Mouse (Mus musculus): Measurements from ENCODE around the gene Kat7. TPM values are rescaled to one million over a fixed set of nuclear protein-coding genes. Genes with fewer than 3 reads are reported as not detected.

The Kat7 gene
- polyA plus RNA-seq, 1 experiment from 2014 or later = 80.1 TPM

DNA sequence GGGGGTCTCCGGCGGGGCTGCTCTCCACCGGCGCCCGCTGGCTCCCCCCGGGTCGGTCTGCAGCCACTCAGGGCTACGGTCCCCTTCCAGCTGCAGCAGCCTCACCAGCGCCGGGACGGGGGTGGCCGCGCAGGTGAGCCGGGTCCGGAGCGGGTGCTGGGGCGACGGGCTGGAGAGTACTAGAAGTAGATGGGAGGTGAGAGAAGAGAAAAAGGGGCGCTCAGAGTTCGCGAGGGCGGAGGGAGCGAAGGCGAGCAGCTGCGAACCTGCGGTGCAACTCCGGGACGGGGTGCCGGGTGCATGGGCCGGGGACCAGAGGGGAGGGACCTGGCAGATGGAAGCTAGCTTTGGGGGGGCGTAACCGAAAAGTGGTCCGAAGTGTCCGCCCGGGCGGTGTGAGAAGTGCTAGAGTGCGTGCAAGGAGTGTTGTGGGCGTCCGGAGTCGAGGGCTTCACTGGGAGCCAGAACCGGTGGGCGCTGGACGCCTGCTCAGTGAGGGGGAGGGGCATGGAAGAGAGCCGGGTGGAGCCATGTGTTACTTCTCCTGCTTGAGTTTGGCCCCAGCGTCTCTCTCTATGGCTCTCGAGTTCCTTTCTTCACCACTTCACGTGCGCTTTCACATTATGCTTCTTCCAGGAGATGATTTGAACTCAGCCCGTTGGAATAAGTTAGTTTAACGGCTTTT, 27.2 kb upstream of the Kat7 start:
- ATAC-seq (ENCODE audit: low FRiP score, low TSS enrichment) = peak; percentile 74
- Histone ChIP-seq H3K4me1 (ENCODE audit: control insufficient read depth, insufficient read depth, low read length) (peaks cover 12% of the 10 kb centered on the region), H3K27me3 (ENCODE audit: control insufficient read depth, insufficient read depth, low read length) (no peaks in the 10 kb centered on the region), H3K9ac (ENCODE audit: low read depth, low read length) (peak overlapping the region; percentile 79), H3K4me3 (ENCODE audit: low read length) (peak overlapping the region; percentile 85), H3K4me2 (replicated peaks; ENCODE audit: low read depth, low read length) (peak overlapping the region; percentile 48), H3K9me3 (ENCODE audit: control insufficient read depth, low read length) (no peaks in the 10 kb centered on the region), H3K27ac (ENCODE audit: low read depth, low read length) (peak overlapping the region; percentile 63; the same call in 1 of the 2 replicates), H3K36me3 (ENCODE audit: control insufficient read depth, insufficient read depth, low read length) (no peaks in the 10 kb centered on the region)
- WGBS = under 1% methylated on average over 48 of the region's 50 CpGs

DNA sequence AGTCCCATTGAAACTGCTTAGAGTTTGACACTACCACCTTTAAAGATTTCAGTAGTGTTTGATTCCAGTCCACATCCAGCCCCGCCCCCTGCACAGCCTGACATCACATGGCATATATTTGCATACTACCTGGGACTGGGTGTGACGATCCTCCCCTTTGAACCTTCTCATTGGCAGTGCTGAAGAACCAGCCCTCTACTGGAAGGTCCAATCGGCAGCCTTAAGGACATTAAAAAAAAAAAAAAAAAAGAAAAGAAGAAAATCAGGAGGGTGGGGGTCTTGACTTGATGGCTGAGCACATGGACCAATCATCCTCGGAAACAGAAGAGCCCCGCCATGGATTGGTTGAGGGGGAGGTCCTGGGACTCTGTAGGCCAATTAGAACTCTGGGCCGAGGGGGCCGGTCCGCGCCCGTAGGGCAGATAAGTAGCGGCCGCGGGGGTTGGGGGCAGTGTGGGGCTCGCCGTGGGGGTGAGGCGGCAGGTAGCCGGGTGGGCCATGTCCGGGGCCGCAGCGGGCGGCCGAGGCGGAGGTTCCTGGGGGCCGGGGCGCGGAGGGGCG, 26.6 kb upstream of the Kat7 start, which contains the start of gene Fam117a:
Gene Fam117a (plus strand): TSS at position 451 of the 561 bp plus-strand sequence.
- peak; percentile 98 for ATAC-seq (ENCODE audit: low FRiP score, low TSS enrichment)
- Histone ChIP-seq H3K27ac (ENCODE audit: low read depth, low read length) (peak within 1 kb of the TSS; percentile 63; the same call in 1 of the 2 replicates), H3K27me3 (ENCODE audit: control insufficient read depth, insufficient read depth, low read length) (no peaks in the 10 kb centered on the region), H3K36me3 (ENCODE audit: control insufficient read depth, insufficient read depth, low read length) (no peaks in the 10 kb centered on the region), H3K4me3 (ENCODE audit: low read length) (peak within 1 kb of the TSS; percentile 85), H3K9ac (ENCODE audit: low read depth, low read length) (peak within 1 kb of the TSS; percentile 79), H3K9me3 (ENCODE audit: control insufficient read depth, low read length) (no peaks in the 10 kb centered on the region), H3K4me2 (replicated peaks; ENCODE audit: low read depth, low read length) (peak within 1 kb of the TSS; percentile 48), H3K4me1 (ENCODE audit: control insufficient read depth, insufficient read depth, low read length) (peaks cover 12% of the 10 kb centered on the region)
- WGBS = under 1% methylated on average over 27 of the region's 27 CpGs

GRCm38 (mm10) chr11:95334448-95335060, 24.5 kb upstream of the Kat7 start:
- Histone ChIP-seq H3K4me2 (replicated peaks; ENCODE audit: low read depth, low read length) (no peak overlapping the region), H3K4me1 (ENCODE audit: control insufficient read depth, insufficient read depth, low read length) (peaks cover 9% of the 10 kb centered on the region), H3K36me3 (ENCODE audit: control insufficient read depth, insufficient read depth, low read length) (no peaks in the 10 kb centered on the region), H3K9me3 (ENCODE audit: control insufficient read depth, low read length) (no peaks in the 10 kb centered on the region), H3K27ac (ENCODE audit: low read depth, low read length) (no peak overlapping the region), H3K4me3 (ENCODE audit: low read length) (no peak overlapping the region), H3K27me3 (ENCODE audit: control insufficient read depth, insufficient read depth, low read length) (no peaks in the 10 kb centered on the region), H3K9ac (ENCODE audit: low read depth, low read length) (no peak overlapping the region)
- no peak for ATAC-seq (ENCODE audit: low FRiP score, low TSS enrichment)
- WGBS = 73% methylated on average over 5 of the region's 5 CpGs

DNA sequence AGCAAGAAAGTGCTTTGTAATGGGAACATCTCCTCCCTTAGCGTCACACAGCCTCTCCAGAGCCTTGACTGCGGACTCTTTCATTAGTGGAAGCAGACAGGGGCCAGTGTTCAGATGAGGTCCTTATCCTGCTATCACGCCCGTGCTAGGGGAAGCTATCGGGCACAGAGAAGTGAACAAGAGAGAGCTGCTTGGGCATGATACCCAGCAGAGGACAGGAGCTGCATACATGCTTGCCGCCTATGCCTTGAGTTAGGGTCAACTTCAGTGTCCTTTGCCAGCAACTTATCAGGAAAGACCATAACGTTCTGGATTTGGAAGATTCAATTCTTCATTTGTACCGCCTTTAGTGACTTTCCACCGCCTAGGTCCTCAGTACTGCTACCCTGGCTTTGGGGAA, 23.8 kb upstream of the Kat7 start:
- Histone ChIP-seq H3K4me3 (ENCODE audit: low read length) (no peak overlapping the region), H3K27me3 (ENCODE audit: control insufficient read depth, insufficient read depth, low read length) (no peaks in the 10 kb centered on the region), H3K4me1 (ENCODE audit: control insufficient read depth, insufficient read depth, low read length) (peaks cover 3% of the 10 kb centered on the region; the same call in 1 of the 2 replicates), H3K4me2 (replicated peaks; ENCODE audit: low read depth, low read length) (no peak overlapping the region), H3K9me3 (ENCODE audit: control insufficient read depth, low read length) (no peaks in the 10 kb centered on the region), H3K9ac (ENCODE audit: low read depth, low read length) (no peak overlapping the region), H3K36me3 (ENCODE audit: control insufficient read depth, insufficient read depth, low read length) (no peaks in the 10 kb centered on the region), H3K27ac (ENCODE audit: low read depth, low read length) (no peak overlapping the region)
- ATAC-seq (ENCODE audit: low FRiP score, low TSS enrichment) = no peak
- WGBS = 85% methylated on average over 9 of the region's 9 CpGs

DNA sequence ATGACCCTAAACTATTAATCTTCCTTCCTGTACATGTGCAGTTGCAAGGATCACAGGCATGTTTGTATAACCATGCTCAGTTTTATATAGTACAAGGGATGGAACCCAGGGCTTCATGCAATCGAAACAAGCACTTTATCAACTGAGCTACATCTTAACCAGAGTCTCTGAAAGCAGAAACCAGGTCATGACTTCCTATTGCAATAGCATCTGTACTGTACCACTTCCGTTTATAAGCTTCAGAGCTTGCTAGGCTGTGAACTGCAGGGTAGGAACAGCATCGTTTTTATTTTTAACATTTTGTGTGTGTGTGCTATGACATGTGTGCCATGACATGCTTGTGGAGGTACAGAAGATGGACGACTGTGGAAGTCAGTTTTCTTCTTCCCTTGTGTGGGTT, 23.2 kb upstream of the Kat7 start:
- Histone ChIP-seq H3K27me3 (ENCODE audit: control insufficient read depth, insufficient read depth, low read length) (no peaks in the 10 kb centered on the region), H3K4me1 (ENCODE audit: control insufficient read depth, insufficient read depth, low read length) (no peaks in the 10 kb centered on the region), H3K4me2 (replicated peaks; ENCODE audit: low read depth, low read length) (no peak overlapping the region), H3K9me3 (ENCODE audit: control insufficient read depth, low read length) (no peaks in the 10 kb centered on the region), H3K27ac (ENCODE audit: low read depth, low read length) (no peak overlapping the region), H3K36me3 (ENCODE audit: control insufficient read depth, insufficient read depth, low read length) (no peaks in the 10 kb centered on the region), H3K9ac (ENCODE audit: low read depth, low read length) (no peak overlapping the region), H3K4me3 (ENCODE audit: low read length) (no peak overlapping the region)
- WGBS = 57% methylated on average over 4 of the region's 4 CpGs
- no peak for ATAC-seq (ENCODE audit: low FRiP score, low TSS enrichment)

DNA sequence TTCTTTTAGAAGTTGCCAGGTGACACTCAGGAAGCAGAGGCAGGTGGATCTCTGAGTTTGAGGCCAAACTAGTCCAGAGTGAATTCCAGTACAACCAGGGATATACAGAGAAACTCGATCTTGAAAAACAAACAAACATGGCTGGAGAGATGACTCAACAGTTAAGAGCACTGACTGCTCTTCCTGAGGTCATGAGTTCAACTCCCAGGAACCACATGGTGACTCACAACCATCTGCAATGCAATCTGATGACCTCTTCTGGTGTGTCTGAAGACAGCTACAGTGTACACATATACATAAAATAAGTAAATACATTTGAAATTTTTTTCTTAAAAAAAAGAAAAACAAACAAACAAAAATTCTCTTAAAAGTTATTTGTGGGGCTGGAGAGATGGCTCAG, 20.6 kb upstream of the Kat7 start:
- H3K9ac ChIP-seq (ENCODE audit: low read depth, low read length) = no peak overlapping the region
- no peak overlapping the region for H3K4me2 ChIP-seq (replicated peaks; ENCODE audit: low read depth, low read length)
- H3K27ac ChIP-seq (ENCODE audit: low read depth, low read length) = no peak overlapping the region
- H3K4me1 ChIP-seq (ENCODE audit: control insufficient read depth, insufficient read depth, low read length) = no peaks in the 10 kb centered on the region
- no peaks in the 10 kb centered on the region for H3K9me3 ChIP-seq (ENCODE audit: control insufficient read depth, low read length)
- no peaks in the 10 kb centered on the region for H3K36me3 ChIP-seq (ENCODE audit: control insufficient read depth, insufficient read depth, low read length)
- 58% methylated on average over 1 of the region's 1 CpGs for whole genome bisulfite sequencing
- H3K4me3 ChIP-seq (ENCODE audit: low read length) = no peak overlapping the region
- ATAC-seq (ENCODE audit: low FRiP score, low TSS enrichment) = no peak
- no peaks in the 10 kb centered on the region for H3K27me3 ChIP-seq (ENCODE audit: control insufficient read depth, insufficient read depth, low read length)

- Histone ChIP-seq H3K36me3 (ENCODE audit: control insufficient read depth, insufficient read depth, low read length) (no peaks in the 10 kb centered on the region), H3K4me2 (replicated peaks; ENCODE audit: low read depth, low read length) (no peak overlapping the region), H3K4me1 (ENCODE audit: control insufficient read depth, insufficient read depth, low read length) (no peaks in the 10 kb centered on the region), H3K27ac (ENCODE audit: low read depth, low read length) (no peak overlapping the region), H3K27me3 (ENCODE audit: control insufficient read depth, insufficient read depth, low read length) (no peaks in the 10 kb centered on the region), H3K9ac (ENCODE audit: low read depth, low read length) (no peak overlapping the region), H3K9me3 (ENCODE audit: control insufficient read depth, low read length) (no peaks in the 10 kb centered on the region), H3K4me3 (ENCODE audit: low read length) (no peak overlapping the region)
- 82% methylated on average over 5 of the region's 5 CpGs for WGBS
- ATAC-seq (ENCODE audit: low FRiP score, low TSS enrichment) = no peak
Observed at GRCm38 (mm10) chr11:95328629-95329028, 18.6 kb upstream of the Kat7 start.

- 77% methylated on average over 11 of the region's 11 CpGs for WGBS
- Histone ChIP-seq H3K27me3 (ENCODE audit: control insufficient read depth, insufficient read depth, low read length) (no peaks in the 10 kb centered on the region), H3K36me3 (ENCODE audit: control insufficient read depth, insufficient read depth, low read length) (no peaks in the 10 kb centered on the region), H3K27ac (ENCODE audit: low read depth, low read length) (no peak overlapping the region), H3K4me2 (replicated peaks; ENCODE audit: low read depth, low read length) (no peak overlapping the region), H3K9ac (ENCODE audit: low read depth, low read length) (no peak overlapping the region), H3K4me1 (ENCODE audit: control insufficient read depth, insufficient read depth, low read length) (no peaks in the 10 kb centered on the region), H3K4me3 (ENCODE audit: low read length) (no peak overlapping the region), H3K9me3 (ENCODE audit: control insufficient read depth, low read length) (no peaks in the 10 kb centered on the region)
- no peak for ATAC-seq (ENCODE audit: low FRiP score, low TSS enrichment)
Observed at GRCm38 (mm10) chr11:95326243-95326642, 16.2 kb upstream of the Kat7 start.

DNA sequence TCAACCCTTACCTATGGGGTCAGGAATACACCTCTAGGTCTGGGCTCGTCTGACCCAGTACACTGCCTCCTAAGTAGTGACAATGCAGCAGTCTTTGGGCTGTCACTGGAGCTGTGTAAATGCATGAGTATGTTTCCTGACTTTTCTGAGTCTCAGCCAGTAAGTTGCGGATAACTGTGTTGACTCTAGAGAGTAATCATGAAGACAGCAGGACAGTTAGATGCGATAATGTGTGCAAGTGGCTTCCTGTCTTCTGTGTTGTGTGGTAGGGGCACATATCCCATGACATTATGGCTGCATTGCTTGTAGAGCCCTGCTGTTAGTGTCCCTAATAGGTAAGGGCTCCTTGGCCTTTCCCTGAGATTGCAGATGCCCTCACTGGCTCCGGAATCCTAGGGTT, 15.8 kb upstream of the Kat7 start:
- WGBS = 83% methylated on average over 4 of the region's 4 CpGs
- Histone ChIP-seq H3K4me1 (ENCODE audit: control insufficient read depth, insufficient read depth, low read length) (no peaks in the 10 kb centered on the region), H3K4me2 (replicated peaks; ENCODE audit: low read depth, low read length) (no peak overlapping the region), H3K27ac (ENCODE audit: low read depth, low read length) (no peak overlapping the region), H3K4me3 (ENCODE audit: low read length) (no peak overlapping the region), H3K27me3 (ENCODE audit: control insufficient read depth, insufficient read depth, low read length) (no peaks in the 10 kb centered on the region), H3K36me3 (ENCODE audit: control insufficient read depth, insufficient read depth, low read length) (no peaks in the 10 kb centered on the region), H3K9me3 (ENCODE audit: control insufficient read depth, low read length) (no peaks in the 10 kb centered on the region), H3K9ac (ENCODE audit: low read depth, low read length) (no peak overlapping the region)
- ATAC-seq (ENCODE audit: low FRiP score, low TSS enrichment) = no peak

Data from kidney, embryonic 14.5 days (tissue).